8 mouse cellular contexts compared by ENCODE assay signal in genomic region chr4:86576630-86577225, GRCm38 (mm10). TPM values are rescaled to one million over a fixed set of nuclear protein-coding genes. Genes with fewer than 3 reads are reported as not detected.
DNase-seq lines count a peak whose midpoint lies in the region; ATAC-seq lines count a peak whose summit lies in the region.

No protein-coding gene starts in this region.

- DNase-seq in cerebellum, adult 9-10 months: peak; percentile 17
- no peak for DNase-seq in cerebellum, adult 11 months
- DNase-seq in neural tube, embryonic 11.5 days (ENCODE audit: low spot score): no peak
- DNase-seq in neural tube, embryonic 10.5 days (ENCODE audit: extremely low spot score, low spot score): no peak
- no peak for DNase-seq in gastrocnemius, postnatal 4 days (ENCODE audit: low spot score in 2 of 2)
- no peak for DNase-seq in thymus, postnatal 0 days (ENCODE audit: low spot score)

- no peak overlapping the region for H3K27ac ChIP-seq in neural tube, embryonic 11.5 days (ENCODE audit: low read depth, low read length)
- no peak overlapping the region for H3K27ac ChIP-seq in limb, embryonic 12.5 days
- peak overlapping the region; percentile 96; the same call in 1 of the 2 replicates for H3K27ac ChIP-seq in stomach, embryonic 14.5 days (ENCODE audit: low read length)

- peak overlapping the region; percentile 93 for H3K9ac ChIP-seq in neural tube, embryonic 11.5 days (ENCODE audit: low read length)
- H3K9ac ChIP-seq in limb, embryonic 12.5 days (replicated peaks): peak overlapping the region; percentile 81
- H3K9ac ChIP-seq in stomach, embryonic 14.5 days (replicated peaks; ENCODE audit: low read depth, low read length): peak overlapping the region; percentile 71

- H3K27me3 ChIP-seq in neural tube, embryonic 11.5 days (ENCODE audit: control insufficient read depth, insufficient read depth, low read length): no peaks in the 10 kb centered on the region
- no peaks in the 10 kb centered on the region for H3K27me3 ChIP-seq in limb, embryonic 12.5 days
- H3K27me3 ChIP-seq in stomach, embryonic 14.5 days (ENCODE audit: control insufficient read depth, insufficient read depth, low read length): no peaks in the 10 kb centered on the region

- no peaks in the 10 kb centered on the region for H3K36me3 ChIP-seq in neural tube, embryonic 11.5 days (ENCODE audit: control insufficient read depth, insufficient read depth, low read length)
- peaks cover 29% of the 10 kb centered on the region for H3K36me3 ChIP-seq in limb, embryonic 12.5 days
- no peaks in the 10 kb centered on the region; the same call in 1 of the 2 replicates for H3K36me3 ChIP-seq in stomach, embryonic 14.5 days (ENCODE audit: control insufficient read depth, insufficient read depth, low read length)

- peaks cover 8% of the 10 kb centered on the region for H3K4me1 ChIP-seq in neural tube, embryonic 11.5 days (ENCODE audit: control insufficient read depth, insufficient read depth, low read length)
- H3K4me1 ChIP-seq in limb, embryonic 12.5 days (replicated peaks): peaks cover 12% of the 10 kb centered on the region
- H3K4me1 ChIP-seq in stomach, embryonic 14.5 days (ENCODE audit: control insufficient read depth, insufficient read depth, low read length): peaks cover 7% of the 10 kb centered on the region

- no peak for ATAC-seq in neural tube, embryonic 11.5 days (ENCODE audit: insufficient read depth, low FRiP score, low TSS enrichment)
- ATAC-seq in limb, embryonic 12.5 days (ENCODE audit: insufficient number of reproducible peaks, insufficient read depth, low FRiP score, low TSS enrichment, low read depth): no peak
- no peak for ATAC-seq in stomach, embryonic 14.5 days (ENCODE audit: insufficient number of reproducible peaks, insufficient read depth, low FRiP score, low read depth)

- H3K4me3 ChIP-seq in neural tube, embryonic 11.5 days (ENCODE audit: low read depth, low read length): peak overlapping the region; percentile 84
- H3K4me3 ChIP-seq in limb, embryonic 12.5 days (replicated peaks): peak overlapping the region; percentile 86
- peak overlapping the region; percentile 83 for H3K4me3 ChIP-seq in stomach, embryonic 14.5 days (ENCODE audit: low read depth, low read length)

- peak overlapping the region; percentile 68 for H3K4me2 ChIP-seq in neural tube, embryonic 11.5 days (ENCODE audit: low read depth)
- H3K4me2 ChIP-seq in limb, embryonic 12.5 days: peak overlapping the region; percentile 86
- peak overlapping the region; percentile 70 for H3K4me2 ChIP-seq in stomach, embryonic 14.5 days (replicated peaks; ENCODE audit: low read depth, low read length)

- no peaks in the 10 kb centered on the region for H3K9me3 ChIP-seq in neural tube, embryonic 11.5 days (ENCODE audit: control insufficient read depth, low read length)
- H3K9me3 ChIP-seq in limb, embryonic 12.5 days: no peaks in the 10 kb centered on the region
- H3K9me3 ChIP-seq in stomach, embryonic 14.5 days (ENCODE audit: control insufficient read depth, low read depth, low read length): no peaks in the 10 kb centered on the region

- WGBS in neural tube, embryonic 11.5 days: 11% methylated on average over 11 of the region's 11 CpGs
- WGBS in limb, embryonic 12.5 days: 8% methylated on average over 11 of the region's 11 CpGs
- 8% methylated on average over 11 of the region's 11 CpGs for WGBS in stomach, embryonic 14.5 days

RNA-seq across cellular contexts. Expression of gene Rraga, which starts 1.3 kb away (rescaled TPM):
- 124 and 137 TPM in 2 replicates for polyA plus RNA-seq in neural tube, embryonic 11.5 days (2014; fragmentation: Nextera tagmentation; extraction: Ambion mirVana)
- 66.2 and 70.8 TPM in 2 replicates for polyA plus RNA-seq in limb, embryonic 12.5 days (2016; fragmentation: Nextera tagmentation; extraction: Ambion mirVana)
- 81.8 and 96.6 TPM in 2 replicates for polyA plus RNA-seq in stomach, embryonic 14.5 days (2014; fragmentation: Nextera tagmentation; extraction: Ambion mirVana)
- 10 to 100 TPM; 62.3 to 65.4 TPM for total RNA-seq in gastrocnemius, postnatal 4 days (2021)
- polyA plus RNA-seq in thymus, postnatal 0 days (2015; fragmentation: Nextera tagmentation; extraction: Ambion mirVana): 51.2 and 53.4 TPM in 2 replicates

RNA-seq across cellular contexts. Expression of gene Saxo1, which starts 18.6 kb away (rescaled TPM):
- 0.13 TPM in 1 of 2 replicates, not detected in the other for polyA plus RNA-seq in neural tube, embryonic 11.5 days (2014; fragmentation: Nextera tagmentation; extraction: Ambion mirVana)
- polyA plus RNA-seq in limb, embryonic 12.5 days (2016; fragmentation: Nextera tagmentation; extraction: Ambion mirVana): 0.15 and 0.28 TPM in 2 replicates
- polyA plus RNA-seq in stomach, embryonic 14.5 days (2014; fragmentation: Nextera tagmentation; extraction: Ambion mirVana): not detected in 2 replicates
- under 1 TPM in 1 of 2 experiments, not detected in 1; 0.32 TPM for total RNA-seq in gastrocnemius, postnatal 4 days (2021)
- 0.31 TPM in 1 of 2 replicates, not detected in the other for polyA plus RNA-seq in thymus, postnatal 0 days (2015; fragmentation: Nextera tagmentation; extraction: Ambion mirVana)

RNA-seq across cellular contexts. Expression of gene Haus6, which starts 35.1 kb away (rescaled TPM):
- 28.9 and 29.2 TPM in 2 replicates for polyA plus RNA-seq in neural tube, embryonic 11.5 days (2014; fragmentation: Nextera tagmentation; extraction: Ambion mirVana)
- polyA plus RNA-seq in limb, embryonic 12.5 days (2016; fragmentation: Nextera tagmentation; extraction: Ambion mirVana): 24.0 and 25.5 TPM in 2 replicates
- 16.7 and 18.7 TPM in 2 replicates for polyA plus RNA-seq in stomach, embryonic 14.5 days (2014; fragmentation: Nextera tagmentation; extraction: Ambion mirVana)
- 10 to 100 TPM; 10.4 to 12.2 TPM for total RNA-seq in gastrocnemius, postnatal 4 days (2021)
- polyA plus RNA-seq in thymus, postnatal 0 days (2015; fragmentation: Nextera tagmentation; extraction: Ambion mirVana): 16.7 and 17.2 TPM in 2 replicates
